Mouse (Mus musculus) B cell, adult 2 months (primary cell): ENCODE data around the gene Cd48.
A peak's percentile ranks its signal among the peaks of the same experiment; 100 is the strongest.
"Not testable (repeated sequence)": the region's sequence is repeated elsewhere in the genome, so short reads cannot be mapped to it uniquely, and the experiment has no call there.

Source experiments
- DNase-seq, 2 experiments: peaks; one replicate each; pipeline ENCODE4 v3.0.0; 2022

Cd48 gene

DNA sequence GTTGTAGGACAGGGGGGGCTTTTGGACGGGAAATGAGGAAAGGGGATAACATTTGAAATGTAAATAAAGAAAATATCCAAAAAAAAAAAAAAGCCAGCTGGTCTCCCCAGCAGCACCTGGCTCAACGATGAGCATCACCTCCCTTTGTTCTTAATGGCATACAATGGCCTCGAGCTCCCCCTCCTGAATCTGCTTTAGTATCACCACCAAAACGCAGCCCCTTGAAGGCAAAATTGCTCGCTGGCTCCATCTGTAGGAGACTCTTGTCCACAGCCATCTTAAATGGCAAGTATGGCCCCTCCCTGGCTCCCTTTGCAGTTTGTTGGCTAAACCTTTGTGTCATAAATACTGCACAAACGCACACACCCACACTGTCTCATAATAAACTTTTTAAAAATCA lies 17.2 kb downstream of the Cd48 start:
- DNase-seq, result peak; percentile 85 to 88

DNA sequence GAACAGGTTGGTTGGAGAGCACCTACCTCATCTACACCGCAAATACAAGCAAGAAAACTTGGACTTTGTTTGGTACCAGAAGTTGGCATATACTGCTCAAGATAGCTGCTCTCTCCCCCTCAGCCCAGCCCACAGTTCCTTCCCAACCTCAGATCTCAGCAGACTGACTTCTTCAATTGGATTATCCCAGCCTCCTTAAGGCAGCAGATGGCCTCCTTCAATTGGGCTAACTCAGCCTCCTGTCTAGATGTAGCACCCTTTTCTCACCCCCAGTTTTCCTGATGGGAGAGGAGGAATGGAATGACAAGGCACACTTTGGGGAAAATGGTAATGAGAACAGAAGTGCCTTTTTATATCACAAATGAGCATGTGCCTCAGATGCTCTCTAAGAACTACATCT lies 31.9 kb downstream of the Cd48 start:
- DNase-seq, result not testable (repeated sequence)

DNA sequence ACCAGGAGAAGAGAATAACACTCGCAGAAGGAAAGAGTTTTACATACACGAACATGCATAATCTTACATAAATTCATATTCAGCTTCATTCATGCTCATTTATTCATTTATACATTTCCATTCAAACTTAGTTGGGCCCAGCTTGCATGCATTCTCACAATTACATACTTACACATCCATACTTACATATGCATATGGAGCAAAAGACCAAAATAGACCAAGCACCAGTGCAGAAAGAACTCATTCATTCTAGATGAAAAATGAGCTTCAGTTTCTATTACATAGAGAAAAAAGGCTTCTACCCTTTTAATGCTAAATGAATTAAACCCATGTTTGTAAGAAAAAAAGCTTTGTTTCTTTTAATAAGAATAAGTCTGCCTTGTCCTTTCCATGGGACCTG lies 33.6 kb downstream of the Cd48 start:
- no peak for DNase-seq

DNA sequence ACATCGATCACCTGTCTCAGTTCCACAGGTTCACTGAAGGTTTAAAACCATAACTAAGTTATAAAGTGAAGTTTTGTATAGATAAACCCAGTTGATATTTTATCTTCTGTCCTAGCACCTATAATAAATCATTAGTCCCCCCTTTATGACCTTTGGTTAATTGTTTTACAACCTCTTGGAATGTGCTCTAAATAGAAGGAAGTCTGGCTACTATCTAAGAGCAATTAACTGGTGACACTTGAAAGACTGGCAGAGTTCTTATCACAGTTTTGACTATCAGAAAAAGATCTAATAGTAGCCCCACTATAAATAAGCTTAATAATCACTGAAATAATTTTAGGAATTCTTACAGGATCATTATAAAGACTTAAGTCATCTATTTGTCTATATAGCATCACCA lies 34.4 kb downstream of the Cd48 start:
- no peak for DNase-seq

DNA sequence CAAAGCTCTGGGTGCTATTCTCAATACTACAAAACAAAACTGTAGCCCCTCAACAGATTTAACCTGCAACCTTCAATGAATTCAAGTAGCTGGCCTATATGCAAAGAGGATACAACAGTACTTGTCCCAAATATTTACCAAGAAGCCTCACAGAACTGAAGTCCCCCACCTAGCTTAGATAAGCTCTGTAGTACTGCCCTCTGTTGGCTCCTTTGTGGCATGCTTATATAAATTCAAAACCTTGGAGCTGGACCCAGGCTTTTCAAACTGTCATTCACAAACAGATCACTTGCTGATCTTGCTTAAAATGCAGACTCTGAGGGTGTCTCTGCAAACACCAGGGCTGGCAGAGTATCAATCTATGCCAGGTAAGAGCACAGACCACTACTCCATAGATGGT lies 49.4 kb downstream of the Cd48 start:
- DNase-seq, result no peak

DNA sequence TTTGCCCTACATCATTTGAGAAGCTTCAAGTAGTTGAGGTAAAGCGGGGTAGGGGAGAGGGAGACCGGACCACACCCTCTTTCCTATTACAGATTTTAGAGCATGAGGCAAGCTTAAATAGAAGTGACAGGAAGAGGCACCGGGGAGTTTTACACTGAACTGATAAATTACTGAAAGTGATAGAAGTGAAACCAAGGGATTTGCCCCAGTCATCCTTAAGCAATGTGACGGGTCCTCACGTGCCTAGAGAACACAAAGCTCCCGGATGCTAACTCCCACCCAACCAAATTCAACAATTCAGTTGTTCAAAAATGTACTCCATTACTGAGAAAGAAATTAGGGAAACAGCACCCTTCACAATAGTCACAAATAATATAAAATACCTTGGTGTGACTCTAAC lies 53.1 kb downstream of the Cd48 start:
- peak; percentile 24 to 29 for DNase-seq

DNA sequence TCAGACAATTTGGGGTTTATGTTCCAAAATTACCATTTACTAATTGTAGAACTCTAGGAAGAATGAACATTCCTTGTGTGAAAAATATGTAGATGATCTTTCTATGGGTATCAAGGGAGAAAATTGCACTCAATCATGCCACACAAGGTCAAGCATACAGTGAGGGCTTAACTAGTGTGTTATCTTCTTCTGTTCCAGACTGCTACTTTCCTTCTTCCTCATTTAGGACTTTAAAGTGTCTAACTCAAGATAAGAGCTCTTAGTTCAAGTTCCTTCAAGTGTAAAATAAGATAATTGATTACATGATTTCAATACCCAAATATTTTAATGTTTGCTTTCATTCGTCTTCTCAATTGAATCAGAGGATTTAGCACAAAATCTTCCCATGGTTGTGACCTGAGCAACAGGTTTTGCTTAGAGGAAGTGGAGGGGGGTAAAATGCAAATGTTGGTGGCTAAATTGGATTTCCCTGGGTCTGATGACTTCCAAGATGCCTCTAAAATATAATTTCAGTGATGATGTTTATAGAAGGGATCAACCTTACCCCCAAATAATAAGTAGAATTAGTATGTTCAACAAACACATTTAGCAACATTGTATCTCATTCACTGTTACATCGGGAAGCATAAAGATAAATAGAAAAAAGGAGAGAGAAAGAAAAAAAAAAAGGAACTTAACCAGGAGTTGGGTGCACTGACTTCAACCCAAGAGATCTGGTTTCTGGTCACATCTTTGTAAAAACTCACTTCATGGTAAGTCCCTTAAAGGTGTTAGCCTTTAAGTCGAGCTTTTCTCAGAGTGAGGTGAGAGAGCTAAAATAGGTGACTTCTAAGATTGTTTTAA lies 66.5 kb downstream of the Cd48 start:
- peak in 1 of 2 experiments; percentile 34 for DNase-seq
